Mouse (Mus musculus) liver, embryonic 15.5 days (tissue): ENCODE data around the gene Ubn1. TPM values are rescaled to one million over a fixed set of nuclear protein-coding genes. Genes with fewer than 3 reads are reported as not detected.
A peak's percentile ranks its signal among the peaks of the same experiment; 100 is the strongest.

Source experiments
- ATAC-seq: fragments of 200-750 bp; cut with Nextera tagmentation; 2 replicates; pipeline ENCODE4 v1.8.0; 2017; ENCODE audit warnings: moderate number of reproducible peaks, mild to moderate bottlenecking, moderate library complexity; ENCODE audit not compliant: insufficient read depth
- H3K27ac ChIP-seq: fragments of 300-500 bp; sonication (generic); replicated peaks from 2 replicates; pipeline ENCODE4 v1.5.1; 2015; ENCODE audit warnings: mild to moderate bottlenecking, inconsistent platforms
- H3K27me3 ChIP-seq: fragments of 300-500 bp; sonication (generic); 2 replicates; pipeline ENCODE4 v1.6.1; 2015; ENCODE audit warnings: mild to moderate bottlenecking, inconsistent platforms
- H3K36me3 ChIP-seq: fragments of 300-500 bp; sonication (generic); replicated peaks from 2 replicates; pipeline ENCODE4 v1.6.1; 2015; ENCODE audit warnings: moderate library complexity, mild to moderate bottlenecking, inconsistent platforms
- H3K4me1 ChIP-seq: fragments of 300-500 bp; sonication (generic); replicated peaks from 2 replicates; pipeline ENCODE4 v1.6.1; 2015; ENCODE audit warnings: inconsistent platforms
- H3K4me2 ChIP-seq: fragments of 300-500 bp; sonication (generic); 2 replicates; pipeline ENCODE4 v1.6.1; 2015; ENCODE audit warnings: moderate library complexity, mild to moderate bottlenecking, inconsistent platforms
- H3K4me3 ChIP-seq: fragments of 300-500 bp; sonication (generic); replicated peaks from 2 replicates; pipeline ENCODE4 v1.5.1; 2015; ENCODE audit warnings: mild to moderate bottlenecking, inconsistent platforms
- H3K9ac ChIP-seq: fragments of 300-500 bp; sonication (generic); 2 replicates; pipeline ENCODE4 v1.6.1; 2015; ENCODE audit warnings: moderate library complexity, mild to moderate bottlenecking, inconsistent platforms
- H3K9me3 ChIP-seq: fragments of 300-500 bp; sonication (generic); replicated peaks from 2 replicates; pipeline ENCODE4 v1.6.1; 2016; ENCODE audit warnings: inconsistent platforms
- WGBS: fragments of 180-500 bp; shearing (Covaris S2); methylation state at CpG from one replicate; pipeline ENCODE4 v1.1.7; 2015; ENCODE audit warnings: mixed read lengths; ENCODE audit not compliant: insufficient replicate concordance; 5-methylcytosine and 5-hydroxymethylcytosine counted together
- polyA plus RNA-seq: library from polyadenylated mRNA; unstranded; fragments of >200 nt; fragmentation: Nextera tagmentation; extraction: Ambion mirVana; gene quantifications from 2 replicates; pipeline ENCODE4 v1.2.1, GENCODE M21; 2015

The Ubn1 gene
- polyA plus RNA-seq, 1 experiment from 2014 or later: 8.5 TPM

DNA sequence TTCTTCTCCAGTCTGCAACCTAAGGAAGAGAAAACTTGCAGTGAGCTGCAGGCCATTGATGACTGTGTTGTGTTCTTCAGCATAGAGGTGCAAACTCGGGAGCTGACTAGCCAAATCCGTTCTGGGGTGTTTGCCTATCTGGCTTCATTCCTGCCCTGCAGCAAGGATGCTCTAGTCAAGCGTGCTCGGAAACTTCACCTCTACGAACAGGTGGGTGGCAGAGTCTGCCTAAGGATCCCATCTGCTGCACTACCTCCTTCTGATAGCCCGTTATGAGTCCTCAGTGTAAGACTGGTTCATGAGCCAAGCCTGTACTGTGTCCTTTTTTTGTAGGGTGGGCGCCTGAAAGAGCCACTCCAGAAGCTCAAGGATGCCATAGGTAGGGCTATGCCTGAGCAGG is 22.1 kb downstream of the Ubn1 start:
- no peaks in the 10 kb centered on the region for H3K27me3 ChIP-seq
- H3K27ac ChIP-seq: no peak overlapping the region
- no peak overlapping the region for H3K4me2 ChIP-seq
- WGBS: 80% methylated on average over 7 of the region's 7 CpGs
- peaks cover 91% of the 10 kb centered on the region for H3K36me3 ChIP-seq
- H3K9ac ChIP-seq: no peak overlapping the region
- ATAC-seq: no peak
- no peaks in the 10 kb centered on the region for H3K4me1 ChIP-seq
- H3K9me3 ChIP-seq: no peaks in the 10 kb centered on the region
- H3K4me3 ChIP-seq: no peak overlapping the region

DNA sequence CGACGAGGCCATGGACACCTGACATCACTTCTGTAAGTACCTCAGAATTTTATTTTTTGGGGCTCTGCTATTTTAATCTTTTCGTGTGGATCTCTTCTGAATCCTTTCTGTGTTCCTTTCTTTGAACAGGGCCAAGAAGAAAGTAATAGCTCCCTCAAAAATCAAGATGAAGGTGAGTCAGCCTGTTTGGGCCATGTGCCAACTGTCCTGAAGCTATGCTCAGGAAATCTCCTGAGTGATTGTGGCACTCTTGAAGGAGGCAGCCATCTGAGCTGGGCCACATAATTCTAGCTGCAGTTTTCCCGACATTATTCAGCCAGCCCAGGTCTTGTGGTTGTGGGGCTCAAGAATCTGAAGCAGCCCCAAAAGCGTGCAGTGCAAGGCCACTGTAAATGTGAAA is 24.5 kb downstream of the Ubn1 start:
- no peak overlapping the region for H3K9ac ChIP-seq
- no peaks in the 10 kb centered on the region for H3K27me3 ChIP-seq
- no peak overlapping the region for H3K4me3 ChIP-seq
- no peak for ATAC-seq
- H3K4me2 ChIP-seq: no peak overlapping the region
- H3K27ac ChIP-seq: no peak overlapping the region
- peaks cover 96% of the 10 kb centered on the region for H3K36me3 ChIP-seq
- WGBS: 80% methylated on average over 5 of the region's 5 CpGs
- no peaks in the 10 kb centered on the region for H3K4me1 ChIP-seq
- no peaks in the 10 kb centered on the region for H3K9me3 ChIP-seq

GRCm38 (mm10) chr16:5085196-5085595 is 35.3 kb downstream of the Ubn1 start:
- H3K27me3 ChIP-seq: no peaks in the 10 kb centered on the region
- H3K9ac ChIP-seq: no peak overlapping the region
- no peak overlapping the region for H3K27ac ChIP-seq
- H3K4me2 ChIP-seq: no peak overlapping the region
- no peaks in the 10 kb centered on the region for H3K9me3 ChIP-seq
- no peak for ATAC-seq
- no peaks in the 10 kb centered on the region for H3K4me1 ChIP-seq
- no peak overlapping the region for H3K4me3 ChIP-seq
- 78% methylated on average over 4 of the region's 4 CpGs for WGBS
- peaks cover 74% of the 10 kb centered on the region for H3K36me3 ChIP-seq

- Histone ChIP-seq H3K27me3 (no peaks in the 10 kb centered on the region), H3K36me3 (peaks cover 68% of the 10 kb centered on the region), H3K4me3 (no peak overlapping the region), H3K27ac (no peak overlapping the region), H3K4me2 (no peak overlapping the region), H3K9me3 (no peaks in the 10 kb centered on the region), H3K4me1 (no peaks in the 10 kb centered on the region), H3K9ac (no peak overlapping the region)
- WGBS: 90% methylated on average over 2 of the region's 2 CpGs
- ATAC-seq: no peak
Observed at GRCm38 (mm10) chr16:5086179-5086578, 36.3 kb downstream of the Ubn1 start.

- Histone ChIP-seq H3K9me3 (no peaks in the 10 kb centered on the region), H3K9ac (no peak overlapping the region), H3K4me2 (no peak overlapping the region), H3K27me3 (no peaks in the 10 kb centered on the region), H3K27ac (no peak overlapping the region), H3K4me3 (no peak overlapping the region), H3K36me3 (peaks cover 41% of the 10 kb centered on the region), H3K4me1 (no peaks in the 10 kb centered on the region)
- 60% methylated on average over 10 of the region's 10 CpGs for WGBS
- ATAC-seq: no peak
Observed at GRCm38 (mm10) chr16:5089021-5089420, 39.2 kb downstream of the Ubn1 start.

DNA sequence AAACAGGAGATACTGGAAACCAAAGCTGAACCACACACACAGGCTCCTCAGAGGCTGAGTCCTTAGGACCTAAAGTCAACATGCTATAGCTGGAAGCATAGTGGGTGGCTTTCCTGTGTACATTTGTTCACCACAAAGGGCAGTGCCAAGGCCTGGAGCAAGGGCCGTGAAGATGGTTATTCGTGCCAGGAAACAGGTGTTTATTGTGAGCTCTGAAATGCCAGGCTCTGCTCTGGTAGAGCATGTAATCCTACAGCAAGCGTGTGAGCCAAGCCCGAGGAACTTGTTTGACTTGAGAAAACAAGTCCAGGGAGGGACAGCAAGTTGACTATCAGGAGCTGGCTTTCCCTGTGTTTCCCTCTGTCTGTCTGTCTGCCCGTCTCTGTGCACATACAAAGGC is 43.4 kb downstream of the Ubn1 start:
- Histone ChIP-seq H3K4me2 (no peak overlapping the region), H3K27ac (no peak overlapping the region), H3K9ac (no peak overlapping the region), H3K4me3 (no peak overlapping the region), H3K36me3 (no peaks in the 10 kb centered on the region), H3K4me1 (no peaks in the 10 kb centered on the region), H3K9me3 (no peaks in the 10 kb centered on the region), H3K27me3 (no peaks in the 10 kb centered on the region)
- ATAC-seq: no peak
- 65% methylated on average over 5 of the region's 5 CpGs for whole genome bisulfite sequencing

- ATAC-seq: no peak
- 73% methylated on average over 8 of the region's 8 CpGs for WGBS
Observed at GRCm38 (mm10) chr16:5096504-5096903, 46.6 kb downstream of the Ubn1 start.

DNA sequence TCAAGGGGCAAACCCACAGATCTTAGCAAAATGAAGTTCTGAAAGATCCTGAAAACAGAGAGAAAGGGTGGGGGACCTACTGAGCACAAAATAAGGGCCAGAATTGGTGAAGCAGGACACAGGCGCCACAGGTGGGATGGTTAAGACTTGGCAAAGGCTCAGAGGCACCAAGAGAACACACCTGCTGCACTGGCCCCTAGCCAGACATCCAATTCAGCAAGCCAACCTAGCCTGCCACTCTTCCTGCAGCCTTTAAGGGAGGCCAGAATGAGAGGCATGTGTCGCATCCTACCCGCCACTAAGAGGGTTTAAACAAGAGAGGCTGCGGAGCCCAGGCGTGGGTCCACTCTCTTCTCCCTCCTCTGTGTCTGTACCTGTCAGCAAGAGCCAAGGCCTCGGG is 51.1 kb downstream of the Ubn1 start:
- 63% methylated on average over 6 of the region's 6 CpGs for whole genome bisulfite sequencing
- Histone ChIP-seq H3K9me3 (no peaks in the 10 kb centered on the region), H3K36me3 (no peaks in the 10 kb centered on the region), H3K27me3 (no peaks in the 10 kb centered on the region), H3K4me2 (no peak overlapping the region), H3K27ac (no peak overlapping the region), H3K4me3 (no peak overlapping the region), H3K9ac (no peak overlapping the region), H3K4me1 (no peaks in the 10 kb centered on the region)
- ATAC-seq: no peak

More at GRCm38 (mm10) chr16:5096504-5096903, 46.6 kb downstream of the Ubn1 start:
- Histone ChIP-seq H3K9ac (no peak overlapping the region), H3K4me1 (no peaks in the 10 kb centered on the region), H3K4me2 (no peak overlapping the region), H3K9me3 (no peaks in the 10 kb centered on the region), H3K4me3 (no peak overlapping the region), H3K27me3 (no peaks in the 10 kb centered on the region), H3K27ac (no peak overlapping the region), H3K36me3 (no peaks in the 10 kb centered on the region)

GRCm38 (mm10) chr16:5109877-5110276 is 60.0 kb downstream of the Ubn1 start:
- 0 out of 2 replicates have a peak, but pooled peaks cover 2% of the 10 kb centered on the region for H3K4me1 ChIP-seq
- H3K4me2 ChIP-seq: no peak overlapping the region
- no peak overlapping the region for H3K9ac ChIP-seq
- WGBS: 64% methylated on average over 7 of the region's 7 CpGs
- H3K27ac ChIP-seq: no peak overlapping the region
- H3K4me3 ChIP-seq: no peak overlapping the region
- H3K9me3 ChIP-seq: no peaks in the 10 kb centered on the region
- peak; percentile 81 for ATAC-seq
- H3K27me3 ChIP-seq: no peaks in the 10 kb centered on the region
- no peaks in the 10 kb centered on the region for H3K36me3 ChIP-seq

DNA sequence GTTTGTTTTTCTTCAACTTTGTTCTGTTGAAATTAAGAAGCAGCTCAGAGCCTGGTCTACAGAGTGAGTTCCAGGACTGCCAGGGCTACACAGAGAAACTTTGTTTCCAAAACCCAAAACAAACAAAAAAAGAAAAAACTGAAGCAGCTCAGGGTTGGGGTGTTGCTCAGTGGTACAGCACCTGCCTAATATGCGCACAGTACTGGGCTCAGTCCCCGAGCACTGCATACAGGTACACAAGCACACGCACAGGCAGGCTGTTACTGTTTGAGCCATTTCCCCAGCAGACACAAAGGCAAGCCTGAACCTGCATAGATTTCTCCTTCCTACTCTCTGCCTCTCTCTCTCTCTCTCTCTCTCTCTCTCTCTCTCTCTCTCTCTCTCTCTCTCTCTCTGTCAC is 61.2 kb downstream of the Ubn1 start:
- ATAC-seq: no peak
- Histone ChIP-seq H3K4me3 (no peak overlapping the region), H3K4me2 (no peak overlapping the region), H3K27ac (no peak overlapping the region), H3K9ac (no peak overlapping the region), H3K36me3 (no peaks in the 10 kb centered on the region), H3K27me3 (no peaks in the 10 kb centered on the region), H3K9me3 (no peaks in the 10 kb centered on the region), H3K4me1 (0 out of 2 replicates have a peak, but pooled peaks cover 2% of the 10 kb centered on the region)
- 76% methylated on average over 3 of the region's 3 CpGs for WGBS

DNA sequence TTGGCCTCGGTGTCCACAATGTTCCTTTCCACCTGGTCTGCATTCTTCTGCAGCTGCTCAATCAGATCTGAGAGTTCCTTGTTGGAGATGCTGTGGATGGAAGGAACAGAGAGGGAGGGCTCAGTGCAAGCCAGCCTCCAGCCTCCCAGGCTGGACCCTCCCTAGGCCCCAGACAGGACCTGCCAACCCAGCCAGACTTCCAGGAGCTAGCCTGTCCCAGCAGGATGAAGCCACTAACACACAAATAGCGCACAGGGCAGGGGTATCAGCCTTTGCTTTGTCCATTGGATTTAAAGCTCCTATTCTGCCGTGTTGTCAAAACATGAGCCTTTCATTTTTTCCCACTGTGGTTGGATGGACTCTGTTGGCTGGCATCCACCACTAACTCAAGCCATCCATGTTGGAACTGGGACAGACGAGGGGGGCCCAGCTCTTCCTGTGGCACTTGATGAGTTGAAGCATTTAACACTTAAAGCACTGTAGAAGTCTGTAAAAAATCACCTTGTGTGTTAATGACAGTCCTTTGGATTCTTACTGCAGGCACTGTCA is 63.2 kb downstream of the Ubn1 start:
- ATAC-seq: no peak
- Histone ChIP-seq H3K36me3 (no peaks in the 10 kb centered on the region), H3K27me3 (no peaks in the 10 kb centered on the region), H3K9ac (no peak overlapping the region), H3K9me3 (no peaks in the 10 kb centered on the region), H3K4me3 (no peak overlapping the region), H3K4me1 (0 out of 2 replicates have a peak, but pooled peaks cover 2% of the 10 kb centered on the region), H3K27ac (no peak overlapping the region), H3K4me2 (no peak overlapping the region)
- 53% methylated on average over 4 of the region's 4 CpGs for WGBS

DNA sequence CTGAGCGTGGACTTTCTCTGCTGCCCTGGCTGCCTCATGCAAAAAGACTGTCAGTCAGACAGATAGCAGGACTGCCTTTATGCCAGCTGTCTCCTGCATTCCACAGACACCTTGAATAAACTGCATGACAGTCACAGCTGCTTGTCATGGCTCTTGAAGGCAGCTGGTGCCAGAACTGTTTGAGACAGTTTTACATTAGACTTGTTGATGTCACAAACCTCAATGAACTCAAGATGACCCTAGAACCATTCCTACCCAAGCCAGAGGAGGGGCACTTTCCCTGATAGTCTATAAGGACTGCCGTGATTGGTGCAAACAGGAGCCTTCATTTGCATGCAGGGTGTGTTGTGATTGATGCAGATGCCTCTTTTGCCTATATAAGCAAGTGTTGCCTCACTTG is 63.7 kb downstream of the Ubn1 start:
- no peak for ATAC-seq
- H3K9ac ChIP-seq: no peak overlapping the region
- no peaks in the 10 kb centered on the region for H3K36me3 ChIP-seq
- no peaks in the 10 kb centered on the region for H3K9me3 ChIP-seq
- H3K27me3 ChIP-seq: no peaks in the 10 kb centered on the region
- no peak overlapping the region for H3K27ac ChIP-seq
- no peak overlapping the region for H3K4me2 ChIP-seq
- 0 out of 2 replicates have a peak, but pooled peaks cover 2% of the 10 kb centered on the region for H3K4me1 ChIP-seq
- WGBS: 42% methylated on average over 2 of the region's 2 CpGs
- no peak overlapping the region for H3K4me3 ChIP-seq
